Mouse (Mus musculus): Measurements from ENCODE around the gene Rab7b.

The Rab7b gene

DNA sequence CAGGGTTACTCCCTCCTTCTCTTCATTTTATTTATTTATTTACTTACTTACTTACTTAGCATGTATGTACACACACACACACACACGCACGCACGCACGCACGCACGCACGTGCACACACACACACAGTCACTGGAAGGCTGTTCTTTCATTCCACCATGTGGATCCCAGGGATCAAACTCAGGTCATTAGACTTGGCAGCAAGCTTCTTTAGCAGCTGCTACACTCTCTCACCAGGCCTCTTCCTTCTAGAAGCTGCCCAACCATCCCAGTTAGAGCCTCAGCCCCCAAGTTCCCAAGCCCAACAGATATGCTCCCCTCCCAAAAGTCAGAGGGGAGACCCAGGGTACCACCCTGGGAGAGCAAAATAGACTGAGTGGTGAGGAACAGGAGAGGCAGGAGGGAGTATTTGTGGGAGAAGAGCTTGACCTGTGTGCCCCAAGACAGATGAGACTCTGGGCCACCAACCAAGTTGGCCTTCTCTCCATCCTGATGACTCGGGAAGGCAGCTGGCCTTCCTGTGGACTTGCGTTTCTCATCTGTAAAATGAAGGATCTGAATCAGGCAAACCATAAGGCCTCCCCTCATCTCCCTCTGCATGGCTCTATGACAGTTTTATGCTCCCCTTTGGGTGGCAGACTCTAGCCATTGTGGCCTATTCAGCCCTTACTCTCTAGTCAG, 51.1 kb downstream of the Rab7b start:
- no peak for DNase-seq (ENCODE audit: low read depth)

DNA sequence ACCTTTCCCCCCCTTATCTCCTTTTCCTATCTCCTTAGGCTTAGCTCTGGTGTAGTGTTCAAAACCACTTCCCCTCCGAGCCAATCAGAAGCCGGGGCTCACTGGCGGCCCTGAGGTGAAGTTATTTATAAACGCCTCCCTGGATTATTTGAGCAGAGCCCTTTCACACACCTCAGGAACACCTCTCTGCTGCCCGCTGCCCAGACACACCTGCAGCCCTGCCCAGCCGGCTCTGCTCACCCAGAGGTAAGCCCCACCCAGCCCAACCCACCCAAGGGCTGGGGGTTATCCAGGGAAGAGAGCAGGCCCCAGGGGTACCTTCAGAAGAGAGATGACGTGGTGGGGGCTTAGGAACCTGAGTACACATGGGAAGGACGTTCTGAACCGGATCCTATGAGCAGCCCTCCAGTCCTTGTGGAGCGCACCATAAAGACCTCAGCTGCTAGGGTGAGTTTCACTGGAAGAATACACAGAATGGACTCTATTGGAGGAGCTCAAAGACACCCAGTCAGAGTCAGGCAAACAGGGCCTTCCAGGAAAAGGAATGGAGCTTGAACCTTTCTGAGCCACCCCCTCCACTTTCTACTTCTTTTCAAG, 55.5 kb downstream of the Rab7b start, which contains the start of gene Slc26a9:
Gene Slc26a9 (plus strand): TSS at position 155 of the 597 bp plus-strand sequence.
- DNase-seq (ENCODE audit: low read depth) = no peak

DNA sequence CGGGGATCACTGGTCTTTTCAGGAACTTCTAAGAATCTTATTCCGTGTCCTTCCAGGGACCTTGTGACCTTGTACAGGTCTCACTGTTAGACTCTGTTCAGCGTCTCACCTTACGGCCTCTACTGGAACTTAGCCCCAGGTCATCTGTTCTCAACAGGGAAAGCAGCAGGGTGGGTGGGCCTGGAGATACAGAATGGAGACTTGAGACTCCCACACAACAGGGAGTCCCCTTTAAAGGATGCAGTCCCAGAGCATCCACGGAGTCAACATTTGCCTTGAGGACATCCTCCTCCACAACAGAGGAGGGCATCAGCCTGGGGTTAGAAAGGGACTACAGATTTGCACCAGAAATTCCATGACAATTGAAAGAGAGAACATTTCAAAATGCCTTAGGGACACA, 56.9 kb downstream of the Rab7b start:
- DNase-seq (ENCODE audit: low read depth) = no peak

DNA sequence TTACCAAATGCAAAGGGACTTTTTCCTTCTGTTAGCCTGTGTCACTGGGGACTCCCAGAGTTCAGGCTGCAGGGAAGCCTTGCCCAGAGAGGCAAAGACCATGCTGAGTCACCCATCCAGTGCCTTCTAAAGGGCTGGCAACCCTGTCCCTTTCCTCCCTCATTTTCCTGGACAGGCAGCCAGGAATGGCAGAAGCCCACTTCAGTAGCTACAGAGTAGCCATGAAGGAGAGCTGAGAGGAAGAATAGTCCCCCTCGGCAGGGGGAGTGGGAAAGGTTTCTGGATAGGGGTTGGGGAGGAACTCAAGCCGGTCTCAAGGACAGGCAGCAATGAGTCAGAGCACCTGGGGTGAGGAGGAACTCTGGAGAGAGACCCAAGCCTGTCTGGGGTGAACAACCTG, 59.3 kb downstream of the Rab7b start:
- peak; percentile 43 for DNase-seq (ENCODE audit: low read depth)

DNA sequence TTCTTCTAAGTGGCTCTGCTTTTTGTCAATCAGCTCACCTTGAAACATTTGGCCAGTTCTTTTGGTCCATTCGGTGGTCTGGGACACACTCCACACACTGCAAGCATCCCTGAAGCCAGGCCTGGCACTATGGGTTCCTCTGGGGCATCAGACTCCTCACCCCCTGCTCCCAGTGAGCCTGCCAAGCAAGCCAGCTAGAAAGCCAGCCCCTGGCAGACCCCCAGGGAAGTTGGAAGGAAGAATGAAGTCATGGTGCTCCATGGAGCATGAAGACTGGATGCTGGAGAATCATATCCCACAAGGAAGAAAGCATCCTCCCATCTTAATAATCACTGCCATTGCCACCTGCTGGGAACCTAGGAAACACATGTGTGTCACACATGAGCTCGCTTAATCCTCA, 60.1 kb downstream of the Rab7b start:
- DNase-seq (ENCODE audit: low read depth) = no peak

DNA sequence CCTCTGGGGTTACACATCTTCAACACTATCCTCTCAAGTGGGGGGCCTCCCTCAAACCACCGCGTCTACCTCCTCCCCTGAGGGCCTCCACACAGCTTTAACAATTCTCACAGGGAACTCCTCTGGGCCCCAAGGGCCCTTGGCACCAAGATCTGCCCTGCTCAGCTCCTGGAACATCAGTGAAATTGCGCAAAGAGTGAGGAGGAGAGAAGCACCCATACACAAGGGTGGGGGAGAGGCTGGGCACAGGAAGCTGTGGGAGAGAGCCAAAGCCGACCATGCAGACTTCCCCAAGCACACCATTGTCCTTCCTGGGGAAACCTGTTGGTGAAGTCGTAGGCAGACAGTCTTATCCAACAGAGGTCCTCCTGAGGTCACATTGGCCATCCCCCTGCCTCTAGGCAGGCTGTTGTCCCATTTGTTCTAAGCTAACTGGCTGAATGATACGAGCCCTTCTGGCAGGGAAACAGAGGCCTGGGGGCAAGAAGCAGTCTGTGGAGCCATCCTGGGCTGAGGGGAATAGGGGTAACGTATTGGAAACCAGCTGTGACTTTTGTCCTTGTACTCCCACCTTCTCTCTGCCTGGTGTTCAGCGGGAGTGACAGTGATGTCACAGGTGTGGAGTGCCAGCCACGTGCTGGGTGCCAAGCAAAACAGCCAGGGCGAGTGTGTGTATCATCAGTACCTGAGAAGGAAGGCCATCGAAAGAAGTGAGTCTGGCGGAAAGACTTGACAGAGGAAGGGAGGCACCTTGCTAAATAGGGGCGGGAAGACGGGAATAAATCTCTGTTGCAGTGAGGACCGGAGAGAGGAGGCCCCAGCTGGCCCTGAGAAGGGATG, 61.4 kb downstream of the Rab7b start:
- DNase-seq (ENCODE audit: low read depth) = peak; percentile 71

DNA sequence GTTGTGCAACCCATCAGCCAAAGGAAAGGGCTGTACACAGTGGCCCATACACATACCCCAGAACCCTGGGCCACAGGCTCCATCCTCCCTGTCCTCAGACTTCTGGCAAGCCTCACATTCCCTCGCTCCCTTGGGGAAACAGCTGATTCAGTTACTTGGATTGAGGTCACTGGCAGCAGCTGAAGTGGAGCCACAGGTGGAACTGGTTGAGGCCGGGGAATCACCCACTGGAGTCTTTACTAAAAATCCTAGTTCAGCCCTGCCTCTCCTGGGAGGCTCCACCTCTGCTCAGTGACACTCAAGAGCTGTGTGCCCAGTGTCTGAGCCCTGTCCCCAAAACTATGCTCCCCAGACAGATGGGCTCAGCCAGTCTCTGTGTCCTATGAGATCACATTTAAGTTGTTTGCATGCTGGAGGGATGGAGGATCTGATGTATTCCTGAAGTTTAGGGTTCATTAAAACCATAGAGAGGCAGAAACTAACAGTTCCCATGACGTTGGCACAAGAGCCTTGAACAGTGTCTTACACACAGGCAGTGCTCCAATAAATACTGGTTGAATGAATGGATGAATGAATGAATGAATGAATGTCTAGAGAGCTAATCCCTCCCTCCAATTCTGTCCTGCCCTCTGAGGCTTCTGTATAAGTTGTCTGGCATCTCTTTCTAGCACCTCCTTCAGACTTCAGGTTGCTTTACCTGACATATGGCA, 62.8 kb downstream of the Rab7b start:
- DNase-seq (ENCODE audit: low read depth) = no peak

DNA sequence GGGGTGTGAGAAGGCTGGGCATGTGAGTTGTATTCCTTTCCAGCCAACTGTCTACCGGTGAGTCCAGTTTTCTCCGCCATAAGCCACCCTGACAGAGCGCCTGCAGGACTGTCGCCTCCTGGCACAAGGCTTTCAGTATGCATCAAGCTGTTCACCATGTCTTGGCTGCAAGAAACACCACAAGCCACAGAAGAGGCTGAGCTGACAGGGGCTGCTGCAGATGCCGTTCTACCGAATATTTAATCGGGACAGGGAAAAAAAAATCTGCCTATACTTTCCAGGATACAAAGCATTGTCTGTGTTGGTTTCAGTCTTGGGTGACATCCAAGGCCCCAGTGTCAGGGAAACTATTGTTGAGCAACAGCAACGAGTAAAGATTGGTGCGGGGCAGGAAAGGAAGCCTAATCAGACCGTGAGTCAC, 63.4 kb downstream of the Rab7b start:
- DNase-seq (ENCODE audit: low read depth) = peak; percentile 82

DNA sequence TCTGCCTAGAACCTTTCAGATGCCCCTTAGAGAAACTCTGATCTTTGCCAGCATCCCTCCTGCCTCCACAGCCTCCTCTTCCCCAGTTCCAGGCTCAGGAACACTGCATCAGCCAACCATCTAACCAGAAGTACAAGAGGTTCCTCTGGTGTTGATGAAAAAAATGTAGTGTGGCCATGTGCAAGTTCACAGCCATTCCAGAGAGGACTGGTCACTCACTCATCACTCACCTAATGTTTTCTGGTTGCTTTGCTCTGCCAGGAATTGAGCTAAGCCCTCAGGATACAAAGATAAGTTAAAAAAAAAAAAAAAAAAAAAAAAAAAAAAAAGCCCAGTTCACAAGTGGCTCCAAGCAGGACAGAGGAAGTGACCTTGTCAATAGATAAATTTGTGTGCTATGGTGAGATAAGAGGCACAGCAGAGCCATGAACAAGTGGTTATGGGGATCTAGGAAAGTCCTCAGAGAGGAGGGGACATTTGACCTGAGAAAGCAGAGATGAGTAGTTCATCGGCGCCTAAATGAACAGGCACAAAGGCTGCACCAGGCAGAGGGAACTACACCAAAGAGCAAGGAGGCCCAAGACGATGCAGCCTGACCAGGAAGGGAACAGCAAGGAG, 65.8 kb downstream of the Rab7b start:
- peak; percentile 93 for DNase-seq (ENCODE audit: low read depth)

DNA sequence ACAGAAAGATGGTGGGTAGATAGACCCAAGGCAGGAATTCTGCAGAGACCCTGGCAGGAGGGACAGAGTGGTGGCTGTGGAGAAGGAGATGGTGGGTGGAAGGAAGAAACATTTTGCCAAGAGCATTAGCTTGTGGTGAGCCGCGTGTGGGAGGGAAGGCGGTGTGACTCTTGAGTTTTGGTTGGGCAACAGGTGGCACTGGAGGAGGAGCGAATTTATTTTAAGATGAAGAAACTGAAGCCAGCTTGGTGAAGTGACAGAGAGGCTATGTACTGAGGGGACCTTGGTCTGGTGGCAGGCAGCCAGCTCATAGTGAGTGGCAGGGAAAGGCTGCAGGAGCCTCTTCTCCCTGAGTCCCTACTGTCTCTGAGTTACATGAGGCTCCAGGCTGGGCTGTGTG, 66.4 kb downstream of the Rab7b start:
- peak; percentile 94 for DNase-seq (ENCODE audit: low read depth)

DNA sequence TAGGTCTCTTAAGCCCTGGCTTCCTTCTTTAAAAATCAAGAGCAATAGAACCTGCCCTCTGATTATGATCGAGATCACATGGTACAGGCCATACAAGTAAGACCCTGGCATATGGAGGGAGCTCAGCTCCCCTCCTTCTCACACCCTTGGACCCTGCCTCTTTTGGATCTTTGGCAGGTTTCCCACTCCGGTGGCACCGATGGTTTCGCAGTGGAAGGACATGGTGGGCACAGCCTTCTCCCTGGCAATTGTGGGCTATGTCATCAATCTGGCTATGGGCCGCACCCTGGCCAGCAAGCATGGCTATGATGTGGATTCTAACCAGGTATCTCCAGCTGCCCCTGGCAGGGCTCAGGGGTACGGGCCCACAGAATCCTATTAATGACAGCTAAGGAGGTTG, 68.7 kb downstream of the Rab7b start:
- DNase-seq (ENCODE audit: low read depth) = no peak

DNA sequence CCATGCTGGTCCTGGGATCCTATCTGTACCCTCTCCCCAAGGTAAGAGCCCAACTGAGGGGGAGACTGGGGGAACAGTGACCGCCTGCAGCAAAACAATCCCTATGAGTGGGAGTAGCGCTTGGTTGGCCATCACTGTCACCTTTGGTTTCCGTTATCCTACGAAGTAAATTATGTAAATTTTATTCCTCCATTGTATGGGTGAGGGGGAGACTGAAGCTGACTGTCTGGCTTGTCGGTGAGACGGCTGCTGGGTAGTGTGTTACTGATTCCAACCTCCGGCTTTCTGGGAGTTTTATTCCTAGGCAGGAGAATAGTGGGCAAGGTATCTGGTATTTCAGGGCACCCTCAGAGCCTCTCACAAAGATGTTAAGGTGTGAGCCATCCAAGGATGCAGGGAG, 70.3 kb downstream of the Rab7b start:
- no peak for DNase-seq (ENCODE audit: low read depth)

DNA sequence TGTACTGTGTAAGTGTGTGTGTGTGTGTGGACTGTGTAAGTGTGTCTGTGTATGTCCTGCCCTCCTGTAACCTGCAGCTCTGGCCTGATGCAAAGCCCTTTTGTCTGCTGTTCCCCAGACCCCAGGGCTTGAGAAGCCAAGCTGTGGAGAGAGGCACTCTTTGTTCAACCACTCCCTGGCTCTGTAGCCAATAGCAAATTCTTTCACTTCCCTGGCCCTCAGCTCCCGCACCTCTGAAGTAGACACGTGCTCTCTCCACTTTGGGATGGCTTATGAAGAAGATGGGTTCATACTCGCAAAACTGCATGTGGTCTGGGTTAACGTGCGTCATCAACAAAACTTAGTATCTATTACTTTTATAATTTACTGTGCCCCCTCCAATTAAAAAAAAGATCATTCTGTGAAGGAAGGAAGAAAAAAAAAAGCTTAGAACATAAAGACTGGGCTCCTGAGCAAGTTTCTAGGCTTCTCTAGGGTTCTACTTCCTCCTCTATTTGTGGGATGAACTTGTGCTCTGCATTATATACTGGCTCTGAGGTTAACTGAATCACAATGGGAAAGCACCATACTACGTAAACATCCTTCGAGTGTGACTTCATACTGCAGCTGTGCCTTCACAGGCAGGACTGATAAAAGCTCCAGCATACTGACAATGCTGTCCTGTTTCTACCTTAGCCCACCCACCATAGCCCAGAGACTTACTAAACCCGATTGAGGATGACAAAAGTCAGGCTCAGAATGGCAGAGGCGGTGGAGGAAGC, 71.4 kb downstream of the Rab7b start:
- peak; percentile 64 for DNase-seq (ENCODE audit: low read depth)

DNA sequence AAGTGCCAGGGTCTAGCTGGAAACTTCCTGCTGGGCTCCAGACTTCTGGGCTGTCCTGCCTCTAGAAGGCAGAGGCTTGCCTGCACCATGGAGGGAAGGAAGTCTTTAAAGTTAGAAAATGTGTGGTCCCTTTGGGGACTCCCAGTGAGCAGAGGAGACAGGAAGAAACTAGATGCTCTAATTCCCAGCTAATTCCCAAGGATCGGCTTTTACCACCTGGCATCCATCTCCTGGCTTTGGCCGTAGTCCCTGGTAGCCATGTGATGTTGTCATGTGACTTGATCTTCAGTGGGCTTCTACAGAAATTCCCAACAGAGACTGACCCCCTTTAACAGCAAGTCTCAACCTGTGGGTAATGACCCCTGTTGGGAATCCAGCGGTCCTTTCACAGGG, 71.9 kb downstream of the Rab7b start:
- no peak for DNase-seq (ENCODE audit: low read depth)

DNA sequence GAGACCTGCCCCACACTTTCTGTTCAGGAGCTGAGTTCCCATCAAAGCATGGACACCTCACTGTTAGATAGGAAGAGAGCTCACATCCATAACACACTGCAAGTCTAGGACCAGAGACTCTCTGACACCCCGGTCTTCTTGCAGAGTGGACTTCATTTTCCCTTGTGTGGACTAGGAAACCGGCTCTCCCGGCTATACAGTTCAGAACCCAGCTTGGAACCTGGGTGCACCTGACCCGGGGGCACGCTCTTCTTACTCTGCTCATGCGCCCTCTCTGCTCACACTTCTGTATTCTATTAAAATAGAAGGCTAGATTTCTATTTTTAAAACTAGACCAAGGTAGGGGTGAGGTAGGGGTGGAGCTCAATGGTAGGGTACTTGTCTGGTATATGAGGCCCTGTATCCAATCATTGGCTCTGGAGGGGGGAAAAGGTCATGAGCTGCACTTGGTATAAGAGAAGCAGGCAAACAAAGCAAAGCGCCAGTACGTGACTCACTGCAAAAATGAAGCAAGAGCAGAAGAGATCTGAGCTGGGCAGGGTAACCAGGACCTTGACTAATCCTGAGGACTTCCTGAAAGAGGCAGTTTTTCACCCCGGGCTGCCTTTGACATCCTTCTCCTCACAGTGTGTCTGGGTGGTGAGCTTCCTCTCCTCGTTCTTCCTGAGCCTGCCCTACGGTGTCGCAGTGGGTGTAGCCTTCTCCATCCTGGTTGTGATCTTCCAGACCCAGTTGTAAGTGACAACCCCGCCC, 72.8 kb downstream of the Rab7b start:
- DNase-seq (ENCODE audit: low read depth) = peak; percentile 92

DNA sequence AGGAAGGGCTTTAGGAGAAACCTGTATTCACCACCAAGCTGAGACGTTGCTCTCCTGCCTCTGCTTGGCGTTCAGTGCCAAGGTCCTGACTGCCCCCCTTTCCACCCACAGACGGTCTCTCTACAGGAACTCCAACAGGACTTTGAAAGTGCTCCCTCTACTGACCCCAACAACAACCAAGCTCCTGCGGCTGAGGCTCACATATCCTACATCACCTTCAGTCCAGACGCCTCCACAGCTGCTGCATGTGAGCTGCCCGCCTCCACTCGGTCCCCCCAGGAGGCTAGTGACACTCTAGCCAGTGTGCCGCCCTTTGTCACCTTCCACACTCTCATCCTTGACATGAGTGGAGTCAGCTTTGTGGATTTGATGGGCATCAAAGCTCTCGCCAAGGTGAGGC, 75.2 kb downstream of the Rab7b start:
- peak; percentile 76 for DNase-seq (ENCODE audit: low read depth)

DNA sequence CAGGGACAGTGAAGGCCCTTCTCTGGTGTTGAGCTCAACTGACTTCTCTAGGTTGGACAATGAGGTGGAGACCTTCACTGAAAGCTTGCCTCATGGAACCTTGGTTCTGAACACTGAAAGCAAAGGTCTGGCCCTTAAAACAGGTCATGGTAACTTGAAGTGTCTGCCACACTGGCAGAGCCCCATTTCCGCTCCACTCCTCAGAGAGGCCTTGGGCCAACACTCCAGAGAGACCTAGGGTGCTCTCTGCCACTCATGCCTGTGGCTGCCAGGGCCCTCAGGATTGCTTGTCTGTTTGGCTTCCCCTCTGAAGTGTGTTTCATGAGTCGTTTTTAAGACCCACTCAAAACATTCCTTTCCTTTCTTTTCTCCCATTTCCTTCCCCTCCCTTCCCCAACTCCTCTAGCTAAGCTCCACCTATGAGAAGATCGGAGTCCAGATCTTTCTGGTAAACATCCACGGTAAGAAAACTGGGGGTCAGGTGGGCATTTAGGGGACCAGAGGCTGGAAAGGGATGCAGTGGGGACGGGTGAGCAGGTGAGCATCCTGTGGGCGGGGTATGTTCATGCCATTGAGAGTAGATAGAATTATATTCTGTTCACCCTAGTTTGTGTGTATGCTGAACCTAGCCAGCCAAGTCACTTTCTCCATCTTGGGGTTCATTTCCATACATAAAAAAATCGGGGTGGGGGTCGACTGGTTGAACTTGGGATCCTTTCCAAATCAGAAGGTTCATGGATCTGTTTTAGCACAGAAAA, 76.3 kb downstream of the Rab7b start:
- DNase-seq (ENCODE audit: low read depth) = no peak
